ENCODE assay signal across 8 mouse cellular contexts in the genomic region with DNA sequence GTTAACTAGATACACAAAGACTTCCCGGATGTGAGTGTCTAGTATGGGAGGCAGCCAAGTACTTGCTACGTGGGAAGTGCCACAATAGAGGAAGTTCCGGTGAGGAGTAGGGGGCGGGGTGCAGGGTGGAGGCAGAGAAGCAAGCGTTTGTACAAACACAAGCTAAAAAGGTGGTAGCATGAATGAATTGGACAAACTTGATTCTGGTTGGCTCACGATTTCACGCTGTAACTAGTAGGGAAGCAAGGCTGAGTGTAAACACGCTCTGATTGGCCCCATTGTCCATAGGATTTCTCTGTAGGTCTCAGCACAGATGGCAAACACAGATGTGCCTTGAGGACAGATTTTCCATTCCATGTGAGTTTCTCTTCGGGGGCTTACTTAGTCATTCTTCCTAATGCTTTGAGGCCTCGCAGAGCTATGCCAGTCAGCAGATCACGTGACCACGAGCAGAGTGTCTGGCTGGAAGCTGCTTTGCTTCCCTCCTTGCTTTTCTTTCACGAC.
A peak's percentile ranks its signal among the peaks of the same experiment; 100 is the strongest.
DNase-seq lines count a peak whose midpoint lies in the region; ATAC-seq and TF ChIP-seq lines count a peak whose summit lies in the region.

No protein-coding gene starts in this region.

- no peak for TF ChIP-seq EP300 in heart, postnatal 0 days (IDR thresholded peaks at IDR 0.05; ENCODE audit: low read depth)

- no peak for TF ChIP-seq CTCF in heart, postnatal 0 days (IDR thresholded peaks at IDR 0.05; ENCODE audit: low read depth)

- no peak overlapping the region for H3K27ac ChIP-seq in forebrain, embryonic 12.5 days
- H3K27ac ChIP-seq in heart, postnatal 0 days (ENCODE audit: low read depth), result peak overlapping the region; percentile 41; the same call in 1 of the 2 replicates

- H3K4me1 ChIP-seq in forebrain, embryonic 12.5 days, result no peaks in the 10 kb centered on the region
- H3K4me1 ChIP-seq in heart, postnatal 0 days (ENCODE audit: control insufficient read depth, insufficient read depth), result no peaks in the 10 kb centered on the region

- no peak overlapping the region for H3K4me2 ChIP-seq in forebrain, embryonic 12.5 days
- no peak overlapping the region for H3K4me2 ChIP-seq in heart, postnatal 0 days (ENCODE audit: low read depth, low read length)

- 64% methylated on average over 13 of the region's 13 CpGs for WGBS in forebrain, embryonic 12.5 days
- WGBS in heart, postnatal 0 days, result 61% methylated on average over 13 of the region's 13 CpGs

- H3K9me3 ChIP-seq in forebrain, embryonic 12.5 days, result no peaks in the 10 kb centered on the region
- H3K9me3 ChIP-seq in heart, postnatal 0 days (replicated peaks; ENCODE audit: control insufficient read depth, low read length), result no peaks in the 10 kb centered on the region

- H3K36me3 ChIP-seq in forebrain, embryonic 12.5 days (replicated peaks), result no peaks in the 10 kb centered on the region
- no peaks in the 10 kb centered on the region for H3K36me3 ChIP-seq in heart, postnatal 0 days (replicated peaks; ENCODE audit: control insufficient read depth, insufficient read depth, low read length)

- peak; percentile 83 for ATAC-seq in forebrain, embryonic 12.5 days (ENCODE audit: low FRiP score)
- ATAC-seq in heart, postnatal 0 days (ENCODE audit: insufficient read depth, low read depth), result peak; percentile 92

- peak; percentile 15 to 64 for DNase-seq in adrenal gland, postnatal 36 days
- DNase-seq in heart, postnatal 0 days (ENCODE audit: low spot score), result peak; percentile 71
- peak; percentile 49 to 62 for DNase-seq in kidney, postnatal 36 days
- peak; percentile 80 for DNase-seq in lung, postnatal 14 days
- peak; percentile 16 for DNase-seq in right cerebral cortex, postnatal 4 days
- no peak for DNase-seq in layer of hippocampus, postnatal 14 days (ENCODE audit: low spot score in 2 of 2)
- DNase-seq in cerebellum, postnatal 4 days (ENCODE audit: low spot score in 2 of 2), result no peak

- no peak overlapping the region for H3K9ac ChIP-seq in forebrain, embryonic 12.5 days
- no peak overlapping the region for H3K9ac ChIP-seq in heart, postnatal 0 days (replicated peaks; ENCODE audit: low read depth, low read length)

- no peaks in the 10 kb centered on the region for H3K27me3 ChIP-seq in forebrain, embryonic 12.5 days
- no peaks in the 10 kb centered on the region for H3K27me3 ChIP-seq in heart, postnatal 0 days (ENCODE audit: control insufficient read depth, insufficient read depth, low read length)

- no peak overlapping the region for H3K4me3 ChIP-seq in forebrain, embryonic 12.5 days (replicated peaks)
- H3K4me3 ChIP-seq in heart, postnatal 0 days (ENCODE audit: low read depth, low read length), result no peak overlapping the region

Comparison
In these comparisons a context has a peak if more than half of its experiments do, and no peak if none do; other contexts are left out.
1. DNase-seq: peak in adrenal gland, postnatal 36 days (2 of 2), heart, postnatal 0 days (single experiment), kidney, postnatal 36 days (2 of 2), lung, postnatal 14 days (single experiment) and right cerebral cortex, postnatal 4 days (single experiment); none in layer of hippocampus, postnatal 14 days (0 of 2) and cerebellum, postnatal 4 days (0 of 2).